Mouse (Mus musculus): ENCODE results near the gene Arhgap28. TPM values are rescaled to one million over a fixed set of nuclear protein-coding genes. Genes with fewer than 3 reads are reported as not detected.

Gene Arhgap28
- polyA plus RNA-seq (2012; rRNA removed), result 1.6 and 1.8 TPM in 2 replicates

GRCm38 (mm10) chr17:68003741-68004560, at the start of gene Arhgap28:
TSS of gene Arhgap28 (minus strand) at chr17:68004120.

Data from colon, adult 2 months (tissue).